Mouse (Mus musculus) gastrocnemius, postnatal 14 days (tissue): ENCODE results near the gene Gm8660. TPM values are rescaled to one million over a fixed set of nuclear protein-coding genes. Genes with fewer than 3 reads are reported as not detected.
"Not testable (repeated sequence)": the region's sequence is repeated elsewhere in the genome, so short reads cannot be mapped to it uniquely, and the experiment has no call there.

Experiments used
- DNase-seq: peaks from one replicate; pipeline ENCODE4 v3.0.0; 2021; ENCODE audit warnings: mixed read lengths
- intact Hi-C: fragments of 180-260 bp; cut with DNase I; formaldehyde crosslinking; loops from one replicate; pipeline ENCODE4 v1.15.1; 2025; ENCODE audit warnings: low total_unique reads
- long read RNA-seq, 2 experiments: library from polyadenylated mRNA; stranded (forward); transcript quantifications; one replicate each; pipeline ENCODE4 v2.0.0; 2021
- total RNA-seq, 2 experiments: library from RNA; stranded (reverse); gene quantifications; 2 replicates each; pipeline ENCODE4 v1.2.3; 2021

Gene Gm8660
- not detected for total RNA-seq
- long read RNA-seq, experiment 1 = 0 reads
- long read RNA-seq, experiment 2 = 0 reads

GRCm38 (mm10) chr7:22370939-22371338, at the start of gene Gm8660:
TSS of gene Gm8660 (minus strand) at chr7:22371039.
- intact Hi-C loops = not testable (repeated sequence)

GRCm38 (mm10) chr7:22413283-22413682, 42.4 kb upstream of the Gm8660 start, which contains the start of gene Vmn1r148:
TSS of gene Vmn1r148 (plus strand) at chr7:22413583.
- DNase-seq, intact Hi-C loops: not testable (repeated sequence)

More at GRCm38 (mm10) chr7:22370939-22371338, at the start of gene Gm8660:
- DNase-seq = not testable (repeated sequence)

- DNase-seq, intact Hi-C loops: not testable (repeated sequence)
Measured at GRCm38 (mm10) chr7:22329617-22330016, 41.2 kb downstream of the Gm8660 start, which contains the start of gene Gm4187. TSS of gene Gm4187 (minus strand) at chr7:22329717.

Other genes with a start within 250 kb of the Gm8660 start
- not detected for gene Gm10666, start 236.3 kb downstream of the Gm8660 start, total RNA-seq
- not detected for gene Vmn1r142, start 207.0 kb downstream of the Gm8660 start, total RNA-seq
- gene Vmn1r143, start 181.7 kb downstream of the Gm8660 start, total RNA-seq = not detected
- not detected for gene Gm8653, start 169.8 kb downstream of the Gm8660 start, total RNA-seq
- not detected for gene Gm8453, start 141.6 kb downstream of the Gm8660 start, total RNA-seq
- not detected for gene Gm4187, start 41.3 kb downstream of the Gm8660 start, total RNA-seq
- not detected for gene Vmn1r148, start 42.5 kb upstream of the Gm8660 start, total RNA-seq
- not detected for gene Vmn1r149, start 67.2 kb upstream of the Gm8660 start, total RNA-seq
- gene Gm10665, start 93.0 kb upstream of the Gm8660 start, total RNA-seq = not detected
- gene Vmn1r151, start 128.6 kb upstream of the Gm8660 start, total RNA-seq = not detected
- not detected for gene Vmn1r152, start 151.9 kb upstream of the Gm8660 start, total RNA-seq
- gene Gm8677, start 163.8 kb upstream of the Gm8660 start, total RNA-seq = not detected
- not detected for gene Gm4201, start 194.3 kb upstream of the Gm8660 start, total RNA-seq
- not detected for gene Gm4565, start 217.1 kb upstream of the Gm8660 start, total RNA-seq